Mouse (Mus musculus) intestine, embryonic 15.5 days (tissue): ENCODE results near the gene Col27a1. TPM values are rescaled to one million over a fixed set of nuclear protein-coding genes. Genes with fewer than 3 reads are reported as not detected.

ENCODE experiments used
- ATAC-seq: fragments of 200-750 bp; cut with Nextera tagmentation; 2 replicates; pipeline ENCODE4 v1.8.0; 2017; ENCODE audit warnings: moderate TSS enrichment, moderate library complexity
- H3K27ac ChIP-seq: fragments of 300-500 bp; sonication (generic); 2 replicates; pipeline ENCODE4 v1.5.1; 2015; ENCODE audit warnings: mild to moderate bottlenecking, inconsistent platforms
- H3K27me3 ChIP-seq: fragments of 300-500 bp; sonication (generic); replicated peaks from 2 replicates; pipeline ENCODE4 v1.6.1; 2015; ENCODE audit warnings: inconsistent platforms
- H3K36me3 ChIP-seq: fragments of 300-500 bp; sonication (generic); 2 replicates; pipeline ENCODE4 v1.6.1; 2015; ENCODE audit warnings: inconsistent platforms
- H3K4me1 ChIP-seq: fragments of 300-500 bp; sonication (generic); replicated peaks from 2 replicates; pipeline ENCODE4 v1.6.1; 2015; ENCODE audit warnings: inconsistent platforms
- H3K4me2 ChIP-seq: fragments of 300-500 bp; sonication (generic); replicated peaks from 2 replicates; pipeline ENCODE4 v1.6.1; 2015; ENCODE audit warnings: mild to moderate bottlenecking, inconsistent platforms
- H3K4me3 ChIP-seq: fragments of 300-500 bp; sonication (generic); replicated peaks from 2 replicates; pipeline ENCODE4 v1.5.1; 2015; ENCODE audit warnings: inconsistent platforms
- H3K9ac ChIP-seq: fragments of 300-500 bp; sonication (generic); 2 replicates; pipeline ENCODE4 v1.6.1; 2015; ENCODE audit warnings: inconsistent platforms
- H3K9me3 ChIP-seq: fragments of 300-500 bp; sonication (generic); 2 replicates; pipeline ENCODE4 v1.6.1; 2016; ENCODE audit warnings: inconsistent platforms
- WGBS: fragments of 180-500 bp; shearing (Covaris S2); methylation state at CpG from one replicate; pipeline ENCODE4 v1.1.7; 2015; 5-methylcytosine and 5-hydroxymethylcytosine counted together
- polyA plus RNA-seq: library from polyadenylated mRNA; unstranded; fragments of >200 nt; fragmentation: Nextera tagmentation; extraction: Ambion mirVana; gene quantifications from 2 replicates; pipeline ENCODE4 v1.2.1, GENCODE M21; 2015

Col27a1 gene
- polyA plus RNA-seq, 1 experiment from 2014 or later = 13.1 TPM

DNA sequence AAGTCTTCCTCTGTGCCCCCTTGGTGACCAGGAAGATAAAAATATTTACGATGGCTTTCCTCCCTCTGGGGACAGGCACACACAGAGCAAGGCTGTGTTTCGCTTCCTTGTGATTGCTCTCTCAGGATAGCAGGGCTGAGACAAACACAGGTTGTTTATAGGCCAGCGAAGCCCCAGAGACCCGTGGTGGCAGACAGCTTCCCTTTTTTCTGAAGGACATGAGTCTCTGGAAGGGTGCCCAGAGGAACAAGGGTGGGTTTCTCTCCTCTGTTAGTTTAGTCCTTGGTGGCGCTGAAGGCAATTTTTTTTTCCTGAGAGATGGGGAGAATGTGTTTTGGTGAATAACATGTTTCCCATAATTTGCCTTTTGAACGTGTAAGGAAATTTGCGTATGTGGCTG lies 8.2 kb upstream of the Col27a1 start:
- no peak for ATAC-seq
- WGBS = 53% methylated on average over 7 of the region's 7 CpGs
- H3K9me3 ChIP-seq = no peaks in the 10 kb centered on the region
- H3K4me2 ChIP-seq = no peak overlapping the region
- H3K36me3 ChIP-seq = no peaks in the 10 kb centered on the region
- peaks cover 3% of the 10 kb centered on the region for H3K4me1 ChIP-seq
- no peak overlapping the region for H3K27ac ChIP-seq
- no peak overlapping the region for H3K9ac ChIP-seq
- no peaks in the 10 kb centered on the region for H3K27me3 ChIP-seq
- no peak overlapping the region for H3K4me3 ChIP-seq

DNA sequence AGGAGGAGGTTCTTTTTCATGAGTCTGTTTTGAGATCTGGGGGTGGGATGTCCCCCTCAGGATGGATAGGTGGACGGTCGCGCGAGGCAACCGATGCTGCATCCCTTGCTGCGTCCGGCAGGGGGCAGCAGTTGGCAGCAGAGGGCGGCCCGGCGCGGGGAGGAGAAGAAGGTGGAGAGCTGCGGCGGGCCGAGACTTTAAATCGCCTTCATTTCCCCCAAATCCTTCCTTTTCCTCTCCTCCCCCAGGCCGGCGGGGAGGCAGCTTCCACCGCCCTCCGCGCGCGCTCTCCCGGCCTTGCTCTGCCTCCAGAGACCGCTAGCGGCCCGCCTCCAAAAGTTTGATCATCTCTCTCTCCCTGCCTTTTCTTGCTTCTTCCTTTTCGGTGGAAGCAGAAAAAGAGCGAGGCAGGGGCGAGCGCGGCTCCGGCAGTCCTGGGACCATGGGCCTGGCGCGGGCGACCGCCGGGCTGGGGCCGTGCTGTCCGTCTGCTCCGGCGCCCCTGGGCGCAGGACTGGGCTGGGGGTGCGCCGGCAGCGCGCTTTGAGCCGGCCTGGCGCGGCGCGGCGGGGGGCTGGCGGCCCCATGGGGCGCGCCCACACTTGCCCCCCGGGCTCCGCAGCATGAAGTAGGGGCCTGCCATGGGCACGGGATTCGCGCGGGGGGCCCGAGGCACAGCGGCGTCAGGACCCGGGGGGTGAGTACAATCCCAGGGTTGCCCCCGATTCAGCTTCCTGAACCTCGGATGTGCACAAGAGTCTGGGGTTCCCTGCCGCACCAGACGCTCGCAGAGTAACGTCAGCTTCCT lies 1.6 kb downstream of the Col27a1 start:
- under 1% methylated on average over 65 of the region's 71 CpGs for WGBS
- peak; percentile 59 for ATAC-seq
- H3K27ac ChIP-seq = peak overlapping the region; percentile 80
- H3K4me2 ChIP-seq = peak overlapping the region; percentile 98
- peak overlapping the region; percentile 91 for H3K4me3 ChIP-seq
- no peaks in the 10 kb centered on the region for H3K36me3 ChIP-seq
- H3K9me3 ChIP-seq = no peaks in the 10 kb centered on the region
- peaks cover 3% of the 10 kb centered on the region; the same call in 1 of the 2 replicates for H3K27me3 ChIP-seq
- H3K4me1 ChIP-seq = peaks cover 26% of the 10 kb centered on the region
- peak overlapping the region; percentile 86 for H3K9ac ChIP-seq

DNA sequence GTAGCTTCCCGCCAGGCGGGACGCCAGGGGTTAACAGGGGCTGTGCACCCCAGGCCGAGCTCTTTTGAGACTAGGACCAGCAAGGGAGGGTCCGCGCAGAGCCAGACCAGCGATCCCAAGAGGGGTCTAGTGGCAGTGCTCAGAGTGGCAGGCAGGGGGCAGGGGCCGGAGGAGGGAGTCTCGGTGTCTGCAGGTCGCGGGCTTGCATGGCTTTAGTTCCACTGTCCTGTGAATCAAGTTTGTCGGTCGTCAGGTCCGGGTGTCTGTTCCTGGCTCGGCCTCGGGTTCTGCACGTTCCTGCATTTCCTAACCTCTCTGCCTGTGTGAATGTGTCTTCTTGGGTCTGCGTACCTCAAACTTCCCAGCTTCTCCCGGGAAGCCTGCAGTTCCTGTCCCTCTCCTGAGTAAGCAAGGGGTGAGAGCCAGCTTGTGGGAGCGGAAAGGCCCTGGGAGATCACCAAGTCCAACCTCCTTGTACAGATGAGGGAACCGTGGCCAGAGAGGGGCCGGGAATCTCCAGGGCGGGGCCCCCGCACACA lies 2.3 kb downstream of the Col27a1 start:
- 1% methylated on average over 24 of the region's 24 CpGs for WGBS
- Histone ChIP-seq H3K4me3 (peak overlapping the region; percentile 91), H3K27ac (peak overlapping the region; percentile 80), H3K4me1 (peaks cover 26% of the 10 kb centered on the region), H3K9me3 (no peaks in the 10 kb centered on the region), H3K4me2 (peak overlapping the region; percentile 98), H3K27me3 (peaks cover 3% of the 10 kb centered on the region; the same call in 1 of the 2 replicates), H3K9ac (peak overlapping the region; percentile 86), H3K36me3 (no peaks in the 10 kb centered on the region)
- peak; percentile 68 for ATAC-seq

DNA sequence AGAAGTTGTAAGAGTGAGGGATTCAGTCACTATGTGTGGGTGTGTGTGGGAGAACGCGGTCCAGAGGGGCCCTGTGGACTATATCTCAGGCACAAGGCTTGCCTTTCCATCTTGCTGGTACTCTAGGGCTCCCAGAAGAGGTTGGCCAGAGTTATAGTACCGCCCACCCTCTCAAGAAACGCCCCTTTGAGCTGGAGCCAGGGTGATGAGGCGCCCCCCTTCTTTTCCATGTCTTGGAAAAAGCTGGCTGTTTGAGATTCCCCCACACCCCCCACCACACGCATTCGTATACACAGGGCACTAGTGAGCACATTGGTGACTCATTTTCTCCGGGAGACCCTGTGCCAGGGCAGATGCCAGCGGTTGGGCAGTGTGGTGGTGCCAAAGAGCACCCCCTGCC lies 2.8 kb downstream of the Col27a1 start:
- WGBS = 23% methylated on average over 9 of the region's 9 CpGs
- H3K27ac ChIP-seq = peak overlapping the region; percentile 80
- H3K36me3 ChIP-seq = no peaks in the 10 kb centered on the region
- H3K9me3 ChIP-seq = no peaks in the 10 kb centered on the region
- H3K9ac ChIP-seq = peak overlapping the region; percentile 86
- peak overlapping the region; percentile 98 for H3K4me2 ChIP-seq
- H3K4me3 ChIP-seq = peak overlapping the region; percentile 91
- peaks cover 3% of the 10 kb centered on the region; the same call in 1 of the 2 replicates for H3K27me3 ChIP-seq
- ATAC-seq = peak; percentile 59
- peaks cover 26% of the 10 kb centered on the region for H3K4me1 ChIP-seq

DNA sequence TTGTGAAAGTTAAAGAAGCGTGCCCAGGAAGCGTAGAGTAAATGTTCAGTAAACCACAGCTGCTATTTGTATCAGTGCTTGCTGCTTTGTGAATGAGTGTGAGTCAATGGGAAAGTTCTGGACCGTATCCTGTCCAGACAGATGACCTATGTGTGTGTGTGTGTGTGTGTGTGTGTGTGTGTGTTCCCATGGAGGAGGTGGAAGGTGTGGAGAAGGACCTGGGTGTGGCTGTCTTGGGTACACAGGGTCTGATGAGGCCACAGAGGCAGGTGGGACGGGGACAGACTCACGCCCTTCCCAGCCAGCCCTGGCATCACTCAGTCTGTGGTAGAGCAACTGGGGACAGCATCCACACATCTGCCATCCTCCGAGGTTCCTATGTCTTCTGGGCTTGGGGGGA lies 3.7 kb downstream of the Col27a1 start:
- Histone ChIP-seq H3K27ac (no peak overlapping the region), H3K4me2 (peak overlapping the region; percentile 98), H3K4me3 (no peak overlapping the region), H3K36me3 (no peaks in the 10 kb centered on the region; the same call in none of the 2 replicates), H3K9ac (no peak overlapping the region), H3K27me3 (peaks cover 3% of the 10 kb centered on the region; the same call in 1 of the 2 replicates), H3K4me1 (peaks cover 26% of the 10 kb centered on the region), H3K9me3 (no peaks in the 10 kb centered on the region)
- ATAC-seq = no peak
- 79% methylated on average over 6 of the region's 6 CpGs for WGBS

DNA sequence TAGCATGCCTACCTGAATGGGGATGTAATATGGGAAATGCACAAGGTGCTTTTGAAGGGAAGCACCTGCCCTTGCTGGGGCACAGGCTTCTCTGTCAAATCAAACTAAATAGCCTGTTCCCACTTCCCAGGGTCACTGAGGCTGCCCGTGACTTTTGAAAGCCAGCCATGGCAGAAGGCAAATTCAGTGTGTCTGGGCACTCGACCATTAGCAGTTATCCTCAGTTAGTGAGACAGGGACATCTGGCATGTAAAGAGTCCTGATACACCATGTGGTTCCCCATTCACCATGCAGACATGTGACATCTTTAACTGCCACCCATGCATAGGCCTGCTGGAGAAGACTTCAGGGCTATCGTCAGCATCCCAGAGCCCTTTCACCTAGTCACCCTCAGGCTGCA lies 5.3 kb downstream of the Col27a1 start:
- peaks cover 20% of the 10 kb centered on the region for H3K4me1 ChIP-seq
- H3K27ac ChIP-seq = no peak overlapping the region
- H3K27me3 ChIP-seq = peaks cover 3% of the 10 kb centered on the region; the same call in 1 of the 2 replicates
- no peaks in the 10 kb centered on the region for H3K9me3 ChIP-seq
- WGBS = 94% methylated on average over 3 of the region's 3 CpGs
- ATAC-seq = no peak
- H3K36me3 ChIP-seq = peaks cover 4% of the 10 kb centered on the region
- H3K4me2 ChIP-seq = no peak overlapping the region
- H3K4me3 ChIP-seq = no peak overlapping the region
- H3K9ac ChIP-seq = no peak overlapping the region

DNA sequence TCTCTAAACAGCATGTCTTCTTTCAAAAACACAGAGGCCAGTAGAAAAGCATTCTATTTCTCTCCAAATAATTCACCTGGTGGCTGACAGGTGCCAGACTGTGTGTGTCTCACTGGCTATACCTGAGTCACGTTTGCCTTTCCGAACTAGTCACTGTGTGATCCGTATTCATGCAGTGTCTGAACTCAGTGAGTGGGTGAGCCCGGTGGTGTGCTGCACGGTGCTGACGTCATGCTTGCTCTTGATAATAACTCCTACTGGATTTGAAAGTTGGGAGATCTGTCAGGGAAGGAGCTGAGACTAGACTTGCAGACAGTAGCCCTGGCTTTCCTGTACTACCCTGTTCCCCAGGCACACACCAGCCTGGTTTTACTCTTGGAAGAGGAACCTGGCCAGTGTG lies 5.8 kb downstream of the Col27a1 start:
- Histone ChIP-seq H3K4me1 (peaks cover 16% of the 10 kb centered on the region), H3K27ac (no peak overlapping the region), H3K9me3 (no peaks in the 10 kb centered on the region), H3K9ac (no peak overlapping the region), H3K4me2 (no peak overlapping the region), H3K4me3 (no peak overlapping the region), H3K27me3 (no peaks in the 10 kb centered on the region), H3K36me3 (peaks cover 9% of the 10 kb centered on the region)
- ATAC-seq = no peak
- 71% methylated on average over 6 of the region's 6 CpGs for WGBS

DNA sequence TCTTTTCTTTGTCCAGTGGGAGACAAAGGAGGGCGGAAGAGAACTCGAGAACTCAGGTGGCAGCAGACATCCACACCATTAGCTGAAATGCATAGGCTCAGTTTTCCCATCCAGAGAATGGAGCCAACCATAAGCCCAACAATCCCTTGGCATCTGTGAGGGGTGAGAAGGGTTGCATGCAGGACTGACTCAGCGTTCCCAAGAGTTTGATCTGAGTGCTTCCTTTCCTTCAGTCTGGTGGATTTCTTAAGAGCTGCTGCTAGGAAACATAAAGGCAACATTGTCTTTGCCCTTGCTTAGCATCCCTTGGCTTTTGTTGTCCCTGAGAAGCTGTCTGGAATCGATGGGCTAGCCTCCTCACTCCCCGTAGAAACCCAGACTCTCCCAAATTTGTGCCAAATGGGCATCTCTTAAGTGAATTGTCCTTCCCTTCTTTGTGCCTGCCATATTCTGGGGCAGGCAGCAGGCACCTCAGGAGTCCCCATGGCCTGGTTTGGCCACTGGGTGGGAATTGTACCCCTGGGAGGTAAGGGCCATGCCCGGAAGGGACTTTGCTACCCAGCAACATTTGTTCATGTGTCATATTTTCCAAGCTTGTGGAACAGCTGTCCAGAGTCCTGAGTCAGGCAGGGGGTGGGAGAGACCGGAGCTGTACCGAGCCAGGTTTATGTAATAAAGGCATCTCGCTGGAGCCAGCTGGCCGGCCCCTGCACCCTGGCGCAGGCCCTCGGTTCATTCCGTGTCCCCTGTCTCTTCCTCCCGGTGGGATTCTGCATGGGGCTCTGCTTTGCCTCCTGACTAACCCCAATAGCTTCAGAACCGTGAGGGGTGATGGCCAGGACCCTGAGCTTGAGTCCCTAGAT lies 7.5 kb downstream of the Col27a1 start:
- Histone ChIP-seq H3K9me3 (no peaks in the 10 kb centered on the region), H3K4me2 (no peak overlapping the region), H3K4me3 (no peak overlapping the region), H3K4me1 (peaks cover 24% of the 10 kb centered on the region), H3K27ac (no peak overlapping the region), H3K9ac (no peak overlapping the region), H3K27me3 (no peaks in the 10 kb centered on the region), H3K36me3 (peaks cover 14% of the 10 kb centered on the region)
- 76% methylated on average over 15 of the region's 15 CpGs for whole genome bisulfite sequencing
- ATAC-seq = no peak

DNA sequence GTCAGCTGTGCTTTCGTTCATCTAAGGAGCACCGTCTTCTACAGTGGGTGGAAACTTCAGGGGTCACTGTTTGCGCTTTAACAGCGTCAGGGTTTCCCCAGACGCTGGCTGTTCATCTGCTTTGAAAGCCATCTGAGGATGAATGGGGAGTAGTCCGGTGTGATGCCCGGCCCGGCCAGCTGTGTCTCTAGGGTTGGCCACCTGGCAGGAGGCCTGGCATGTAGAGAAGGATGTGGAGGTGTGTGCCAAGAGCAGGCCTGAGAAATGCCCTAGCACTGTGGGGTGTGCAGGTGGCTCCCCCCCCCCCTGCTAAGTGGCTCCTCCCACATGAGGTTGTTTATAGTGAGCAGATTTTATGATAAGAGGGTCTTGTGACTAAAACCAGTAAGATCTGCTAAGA lies 8.4 kb downstream of the Col27a1 start:
- Histone ChIP-seq H3K27me3 (no peaks in the 10 kb centered on the region), H3K4me1 (peaks cover 20% of the 10 kb centered on the region), H3K36me3 (peaks cover 14% of the 10 kb centered on the region), H3K4me2 (no peak overlapping the region), H3K27ac (no peak overlapping the region), H3K9me3 (no peaks in the 10 kb centered on the region), H3K9ac (no peak overlapping the region), H3K4me3 (no peak overlapping the region)
- no peak for ATAC-seq
- 77% methylated on average over 8 of the region's 8 CpGs for WGBS

DNA sequence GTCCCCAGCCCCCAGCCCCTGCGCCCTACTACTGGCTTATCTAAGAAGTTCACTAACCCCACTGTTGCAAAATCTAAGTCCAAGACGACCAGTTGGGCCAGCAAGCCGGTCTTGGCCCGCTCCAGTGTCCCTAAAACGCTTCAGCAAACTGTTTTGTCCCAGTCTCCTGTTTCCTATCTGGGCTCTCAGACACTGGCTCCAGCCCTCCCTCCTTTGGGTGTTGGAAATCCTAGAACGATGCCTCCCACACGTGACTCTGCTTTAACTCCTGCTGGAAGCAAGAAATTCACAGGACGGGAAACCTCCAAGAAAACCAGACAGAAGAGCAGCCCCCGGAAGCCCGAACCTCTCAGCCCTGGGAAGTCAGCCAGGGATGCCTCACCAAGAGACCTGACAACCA lies 11.6 kb downstream of the Col27a1 start:
- no peak overlapping the region for H3K4me3 ChIP-seq
- no peak overlapping the region for H3K4me2 ChIP-seq
- H3K9me3 ChIP-seq = no peaks in the 10 kb centered on the region
- H3K36me3 ChIP-seq = peaks cover 14% of the 10 kb centered on the region
- H3K27ac ChIP-seq = no peak overlapping the region
- ATAC-seq = no peak
- no peak overlapping the region for H3K9ac ChIP-seq
- H3K4me1 ChIP-seq = peaks cover 33% of the 10 kb centered on the region
- H3K27me3 ChIP-seq = no peaks in the 10 kb centered on the region
- WGBS = 64% methylated on average over 10 of the region's 10 CpGs

DNA sequence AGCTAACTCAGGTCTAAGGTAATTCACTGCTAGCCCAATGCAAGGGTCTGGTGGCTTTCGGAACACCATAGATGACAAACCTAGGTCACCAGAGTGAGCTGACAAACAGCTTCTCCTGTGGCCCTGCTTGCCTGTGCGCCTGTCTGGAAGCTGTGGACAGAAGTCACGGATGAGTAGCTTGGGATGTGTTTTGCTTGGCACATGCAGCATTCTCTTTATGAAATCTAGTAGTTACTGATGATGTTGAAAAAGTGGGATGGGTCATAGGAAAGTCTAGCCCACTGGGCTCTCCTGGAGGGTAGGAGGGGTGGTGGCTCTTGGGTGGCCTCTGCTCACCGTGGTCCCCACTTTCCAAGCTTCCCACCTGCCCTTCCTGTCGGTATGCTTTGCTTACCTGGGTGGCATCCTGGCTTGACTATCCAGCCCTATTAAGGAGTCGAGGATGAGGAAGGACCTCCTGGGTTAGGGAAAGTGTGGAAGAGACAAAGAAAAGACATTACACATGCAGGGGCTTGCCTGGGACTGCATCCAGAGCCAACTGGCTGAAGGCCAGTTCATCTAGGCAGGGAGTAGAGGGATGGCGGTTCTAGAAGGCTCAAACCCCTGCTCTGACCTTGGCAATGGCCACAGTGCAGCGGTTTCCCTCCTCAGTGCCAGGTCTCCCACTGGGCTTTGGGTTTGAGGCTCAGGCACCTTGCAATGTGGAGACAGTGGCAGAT lies 12.5 kb downstream of the Col27a1 start:
- Histone ChIP-seq H3K9ac (no peak overlapping the region), H3K4me3 (no peak overlapping the region), H3K27ac (peak overlapping the region; percentile 81), H3K4me2 (no peak overlapping the region), H3K9me3 (no peaks in the 10 kb centered on the region), H3K36me3 (peaks cover 14% of the 10 kb centered on the region), H3K27me3 (no peaks in the 10 kb centered on the region), H3K4me1 (peaks cover 37% of the 10 kb centered on the region)
- peak; percentile 56 for ATAC-seq
- 66% methylated on average over 8 of the region's 8 CpGs for WGBS

DNA sequence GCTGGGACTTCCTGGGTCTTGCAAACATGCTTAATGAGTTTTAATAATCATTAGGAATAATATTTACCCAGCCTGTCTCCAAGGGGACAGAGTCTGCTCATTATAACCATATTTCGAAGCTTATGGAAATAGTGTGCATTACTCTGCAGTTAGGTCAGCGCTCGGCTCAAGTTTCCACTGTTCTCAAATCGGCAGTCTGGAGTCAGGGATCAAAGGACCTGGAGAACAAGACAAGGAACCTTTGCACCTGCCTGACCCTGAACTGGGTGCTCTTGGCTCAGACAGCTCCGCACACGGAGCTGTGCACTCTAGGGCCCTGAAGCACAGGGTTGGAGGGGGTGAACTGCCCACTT lies 13.1 kb downstream of the Col27a1 start:
- ATAC-seq = peak; percentile 35
- H3K27ac ChIP-seq = peak overlapping the region; percentile 81
- H3K9ac ChIP-seq = no peak overlapping the region
- no peak overlapping the region for H3K4me2 ChIP-seq
- no peak overlapping the region for H3K4me3 ChIP-seq
- 48% methylated on average over 6 of the region's 6 CpGs for WGBS
- peaks cover 14% of the 10 kb centered on the region for H3K36me3 ChIP-seq
- H3K27me3 ChIP-seq = no peaks in the 10 kb centered on the region
- peaks cover 40% of the 10 kb centered on the region for H3K4me1 ChIP-seq
- no peaks in the 10 kb centered on the region for H3K9me3 ChIP-seq
